Mouse (Mus musculus) kidney, embryonic 15.5 days (tissue): Measurements from ENCODE around the gene Kcnj10. TPM values are rescaled to one million over a fixed set of nuclear protein-coding genes. Genes with fewer than 3 reads are reported as not detected.

Experiments used
- ATAC-seq: fragments of 200-750 bp; cut with Nextera tagmentation; replicated peaks from 2 replicates; pipeline ENCODE4 v1.8.0; 2017; ENCODE audit warnings: moderate TSS enrichment; ENCODE audit not compliant: low FRiP score
- H3K27ac ChIP-seq: fragments of 300-500 bp; sonication (generic); 2 replicates; pipeline ENCODE4 v1.5.1; 2015; ENCODE audit warnings: mild to moderate bottlenecking, inconsistent platforms
- H3K27me3 ChIP-seq: fragments of 300-500 bp; sonication (generic); 2 replicates; pipeline ENCODE4 v1.6.1; 2015; ENCODE audit warnings: inconsistent platforms
- H3K36me3 ChIP-seq: fragments of 300-500 bp; sonication (generic); 2 replicates; pipeline ENCODE4 v1.6.1; 2015; ENCODE audit warnings: inconsistent platforms
- H3K4me1 ChIP-seq: fragments of 300-500 bp; sonication (generic); 2 replicates; pipeline ENCODE4 v1.6.1; 2015; ENCODE audit warnings: inconsistent platforms
- H3K4me2 ChIP-seq: fragments of 300-500 bp; sonication (generic); 2 replicates; pipeline ENCODE4 v1.6.1; 2015; ENCODE audit warnings: moderate library complexity, mild to moderate bottlenecking, inconsistent platforms
- H3K4me3 ChIP-seq: fragments of 300-500 bp; sonication (generic); replicated peaks from 2 replicates; pipeline ENCODE4 v1.5.1; 2015; ENCODE audit warnings: mild to moderate bottlenecking, inconsistent platforms
- H3K9ac ChIP-seq: fragments of 300-500 bp; sonication (generic); 2 replicates; pipeline ENCODE4 v1.6.1; 2015; ENCODE audit warnings: mild to moderate bottlenecking, inconsistent platforms
- H3K9me3 ChIP-seq: fragments of 300-500 bp; sonication (generic); replicated peaks from 2 replicates; pipeline ENCODE4 v1.6.1; 2016; ENCODE audit warnings: inconsistent platforms
- WGBS: fragments of 180-500 bp; shearing (Covaris S2); methylation state at CpG from one replicate; pipeline ENCODE4 v1.1.7; 2015; ENCODE audit warnings: mixed read lengths; 5-methylcytosine and 5-hydroxymethylcytosine counted together
- polyA plus RNA-seq: library from polyadenylated mRNA; unstranded; fragments of >200 nt; fragmentation: Nextera tagmentation; extraction: Ambion mirVana; gene quantifications from 2 replicates; pipeline ENCODE4 v1.2.1, GENCODE M21; 2015

The Kcnj10 gene
- polyA plus RNA-seq, 1 experiment from 2014 or later, result 0.83 TPM

DNA sequence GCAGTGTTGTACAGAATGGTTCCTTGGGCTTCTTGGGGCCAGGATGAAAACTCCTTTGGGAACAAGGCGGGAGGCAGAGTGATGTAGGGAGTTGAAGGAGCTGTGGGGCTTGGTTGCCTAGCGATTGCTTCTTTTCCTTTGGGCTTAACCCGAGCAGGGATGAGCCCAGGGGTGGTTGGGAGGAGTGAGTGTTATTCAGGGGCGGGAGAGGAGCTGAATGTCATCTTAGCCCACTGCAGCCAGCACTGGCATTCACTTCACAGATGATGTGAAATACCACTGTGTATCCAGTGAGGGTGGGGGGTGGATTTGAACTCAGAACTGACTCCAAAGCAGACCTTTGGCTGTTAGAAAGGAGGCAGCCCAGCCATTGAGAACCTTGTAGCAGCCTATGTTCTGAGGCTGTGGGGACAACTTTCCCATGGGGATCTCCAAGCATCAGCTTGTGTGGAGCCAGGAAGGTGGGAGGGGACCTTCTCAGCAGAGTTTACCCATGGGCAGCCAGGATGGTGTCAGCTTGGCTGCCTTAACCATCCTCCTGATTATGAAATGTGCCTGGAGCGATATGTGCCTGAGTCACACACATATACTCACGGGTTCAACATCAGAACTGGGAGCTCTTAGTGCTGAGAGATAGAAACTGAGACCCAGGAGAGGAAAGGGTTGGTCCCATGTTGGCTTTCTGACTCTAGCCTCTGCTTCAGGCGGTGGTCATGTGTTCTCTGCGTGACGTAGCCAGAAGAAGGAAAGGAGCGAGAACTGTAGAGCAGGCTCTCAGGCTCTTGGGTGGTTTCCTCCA lies 27.2 kb upstream of the Kcnj10 start:
- Histone ChIP-seq H3K9ac (no peak overlapping the region), H3K4me3 (peak overlapping the region; percentile 68), H3K4me2 (peak overlapping the region; percentile 96), H3K27me3 (no peaks in the 10 kb centered on the region), H3K36me3 (peaks cover 16% of the 10 kb centered on the region), H3K4me1 (peaks cover 51% of the 10 kb centered on the region), H3K9me3 (no peaks in the 10 kb centered on the region), H3K27ac (no peak overlapping the region)
- no peak for ATAC-seq
- WGBS, result 75% methylated on average over 10 of the region's 10 CpGs

DNA sequence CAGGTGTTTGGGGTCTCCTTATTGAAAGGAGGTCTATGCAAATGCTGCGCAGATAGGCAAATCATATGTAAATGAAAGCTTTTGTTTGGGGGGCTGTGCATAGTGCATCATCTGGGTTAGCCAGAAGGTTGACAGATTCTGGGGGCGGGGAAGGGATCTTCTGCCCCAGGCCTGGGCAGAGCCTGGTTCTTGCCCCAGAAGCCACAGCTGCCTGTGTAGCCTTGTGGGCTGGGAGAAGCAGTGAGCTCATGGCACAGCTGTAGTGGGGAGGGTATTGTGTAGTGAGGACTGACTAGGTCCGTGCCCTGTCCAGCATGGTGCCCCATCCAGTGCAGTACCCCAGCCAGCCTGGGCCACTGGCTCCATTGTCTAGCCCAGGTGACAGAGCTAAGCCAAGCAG lies 26.1 kb upstream of the Kcnj10 start:
- WGBS, result 74% methylated on average over 3 of the region's 3 CpGs
- Histone ChIP-seq H3K9me3 (no peaks in the 10 kb centered on the region), H3K4me2 (no peak overlapping the region), H3K27ac (no peak overlapping the region), H3K4me3 (no peak overlapping the region), H3K4me1 (peaks cover 51% of the 10 kb centered on the region), H3K27me3 (no peaks in the 10 kb centered on the region), H3K9ac (no peak overlapping the region), H3K36me3 (peaks cover 24% of the 10 kb centered on the region)
- no peak for ATAC-seq

DNA sequence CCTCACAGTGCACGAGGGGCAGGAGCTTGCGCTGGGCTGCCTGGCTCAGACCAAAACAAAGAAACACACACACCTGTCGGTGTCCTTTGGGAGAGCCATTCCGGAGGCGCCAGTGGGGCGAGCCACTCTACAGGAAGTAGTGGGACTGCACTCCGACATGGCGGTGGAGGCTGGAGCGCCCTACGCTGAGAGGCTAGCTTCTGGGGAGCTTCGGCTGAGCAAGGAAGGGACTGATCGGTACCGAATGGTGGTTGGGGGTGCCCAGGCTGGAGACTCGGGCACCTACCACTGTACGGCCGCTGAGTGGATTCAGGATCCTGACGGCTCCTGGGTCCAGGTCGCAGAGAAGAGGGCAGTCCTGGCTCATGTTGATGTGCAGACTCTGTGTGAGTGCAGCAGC lies 23.6 kb upstream of the Kcnj10 start:
- no peak overlapping the region for H3K9ac ChIP-seq
- H3K4me2 ChIP-seq, result no peak overlapping the region
- H3K4me3 ChIP-seq, result no peak overlapping the region
- no peak overlapping the region for H3K27ac ChIP-seq
- H3K36me3 ChIP-seq, result peaks cover 40% of the 10 kb centered on the region
- no peaks in the 10 kb centered on the region for H3K9me3 ChIP-seq
- H3K27me3 ChIP-seq, result no peaks in the 10 kb centered on the region
- no peak for ATAC-seq
- 64% methylated on average over 18 of the region's 18 CpGs for WGBS
- peaks cover 36% of the 10 kb centered on the region for H3K4me1 ChIP-seq

DNA sequence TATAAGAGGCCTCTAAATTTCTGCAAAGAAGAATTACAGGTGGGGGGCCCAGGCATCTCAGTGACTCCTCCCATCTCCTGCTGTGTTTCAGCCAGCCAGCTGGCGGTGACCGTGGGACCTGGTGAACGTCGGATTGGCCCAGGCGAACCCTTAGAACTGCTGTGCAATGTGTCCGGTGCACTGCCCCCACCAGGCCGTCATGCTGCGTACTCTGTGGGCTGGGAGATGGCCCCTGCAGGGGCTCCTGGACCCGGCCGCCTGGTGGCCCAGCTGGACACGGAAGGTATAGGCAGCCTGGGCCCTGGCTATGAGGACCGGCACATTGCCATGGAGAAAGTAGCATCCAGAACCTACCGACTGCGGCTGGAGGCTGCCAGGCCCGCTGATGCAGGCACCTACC lies 23.1 kb upstream of the Kcnj10 start:
- H3K4me3 ChIP-seq, result no peak overlapping the region
- H3K4me1 ChIP-seq, result peaks cover 32% of the 10 kb centered on the region
- no peaks in the 10 kb centered on the region for H3K27me3 ChIP-seq
- H3K4me2 ChIP-seq, result no peak overlapping the region
- peaks cover 40% of the 10 kb centered on the region for H3K36me3 ChIP-seq
- WGBS, result 76% methylated on average over 15 of the region's 15 CpGs
- H3K27ac ChIP-seq, result no peak overlapping the region
- H3K9me3 ChIP-seq, result no peaks in the 10 kb centered on the region
- no peak overlapping the region for H3K9ac ChIP-seq
- ATAC-seq, result no peak

DNA sequence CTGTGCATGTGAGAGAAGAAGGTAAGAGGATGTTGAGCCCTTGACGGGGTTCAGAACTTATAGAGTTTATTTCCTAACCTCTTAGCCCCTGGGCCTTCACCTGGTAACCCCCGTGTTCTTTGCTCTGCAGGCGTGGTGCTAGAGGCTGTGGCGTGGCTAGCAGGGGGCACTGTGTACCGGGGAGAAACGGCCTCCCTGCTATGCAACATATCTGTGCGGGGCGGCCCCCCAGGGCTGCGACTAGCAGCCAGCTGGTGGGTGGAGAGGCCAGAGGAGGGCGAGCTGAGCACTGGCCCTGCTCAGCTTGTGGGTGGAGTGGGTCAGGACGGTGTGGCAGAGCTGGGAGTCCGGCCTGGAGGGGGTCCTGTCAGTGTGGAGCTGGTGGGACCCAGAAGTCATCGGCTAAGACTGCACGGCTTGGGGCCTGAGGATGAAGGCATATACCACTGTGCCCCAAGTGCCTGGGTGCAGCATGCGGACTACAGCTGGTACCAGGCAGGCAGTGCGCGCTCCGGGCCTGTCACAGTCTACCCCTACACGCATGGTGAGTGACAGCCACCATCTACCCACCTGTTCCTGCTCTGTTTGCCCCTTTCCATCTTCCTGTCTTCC lies 22.5 kb upstream of the Kcnj10 start:
- 85% methylated on average over 19 of the region's 19 CpGs for WGBS
- H3K27me3 ChIP-seq, result no peaks in the 10 kb centered on the region
- no peak for ATAC-seq
- no peak overlapping the region for H3K9ac ChIP-seq
- H3K27ac ChIP-seq, result no peak overlapping the region
- H3K4me2 ChIP-seq, result no peak overlapping the region
- H3K36me3 ChIP-seq, result peaks cover 40% of the 10 kb centered on the region
- peaks cover 26% of the 10 kb centered on the region for H3K4me1 ChIP-seq
- H3K9me3 ChIP-seq, result no peaks in the 10 kb centered on the region
- H3K4me3 ChIP-seq, result no peak overlapping the region

DNA sequence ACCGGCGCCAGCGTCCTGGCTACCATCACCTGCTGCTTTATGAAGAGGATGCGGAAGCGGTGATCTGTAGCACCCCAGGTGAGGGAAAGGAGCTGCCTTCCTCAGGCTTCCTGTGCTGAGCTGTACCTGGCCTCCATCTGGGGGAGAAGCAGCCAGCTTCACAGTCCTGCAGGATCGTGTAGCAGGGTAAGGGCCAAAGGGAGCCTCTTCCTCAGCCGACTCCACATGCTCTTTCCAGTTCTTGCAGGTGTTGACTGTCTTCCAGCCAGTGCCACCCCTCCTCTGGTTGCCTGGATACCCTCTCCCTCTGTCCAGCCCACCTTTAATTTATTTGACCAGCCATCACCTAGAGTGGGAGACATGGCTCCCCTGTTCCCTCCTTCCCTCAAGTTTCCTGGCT lies 21.7 kb upstream of the Kcnj10 start:
- Histone ChIP-seq H3K9ac (no peak overlapping the region), H3K36me3 (peaks cover 40% of the 10 kb centered on the region), H3K27ac (no peak overlapping the region), H3K4me2 (no peak overlapping the region), H3K4me1 (peaks cover 21% of the 10 kb centered on the region), H3K4me3 (no peak overlapping the region), H3K27me3 (no peaks in the 10 kb centered on the region), H3K9me3 (no peaks in the 10 kb centered on the region)
- ATAC-seq, result no peak
- 66% methylated on average over 7 of the region's 7 CpGs for WGBS

DNA sequence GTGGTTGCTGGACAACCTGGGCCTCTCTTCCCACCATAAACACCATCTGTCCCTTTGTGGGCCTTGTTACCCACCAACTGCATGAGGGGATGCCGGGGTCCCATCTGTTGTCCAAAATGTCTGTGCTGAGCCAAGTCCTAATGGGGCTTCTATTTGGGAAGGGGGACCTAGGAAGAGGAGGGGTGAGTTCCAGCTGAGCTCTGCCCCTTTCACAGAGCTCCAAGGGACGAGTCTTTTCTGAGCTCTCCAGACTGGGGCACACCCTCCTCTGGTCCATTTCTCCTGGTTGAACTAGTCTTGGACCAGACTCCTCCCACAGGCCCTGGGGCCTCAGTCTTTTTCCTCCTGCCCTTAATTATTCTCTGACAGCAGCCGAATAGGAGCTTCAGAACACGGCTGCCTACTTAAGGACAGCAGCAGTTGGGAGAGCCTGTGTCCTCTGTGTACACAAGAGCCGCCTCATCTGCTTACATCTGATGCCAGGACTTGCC lies 21.0 kb upstream of the Kcnj10 start:
- no peak for ATAC-seq
- H3K36me3 ChIP-seq, result peaks cover 40% of the 10 kb centered on the region
- 11% methylated on average over 5 of the region's 5 CpGs for WGBS
- H3K27me3 ChIP-seq, result peaks cover 2% of the 10 kb centered on the region; the same call in 1 of the 2 replicates
- H3K4me1 ChIP-seq, result peaks cover 21% of the 10 kb centered on the region
- H3K27ac ChIP-seq, result no peak overlapping the region
- no peaks in the 10 kb centered on the region for H3K9me3 ChIP-seq
- H3K9ac ChIP-seq, result no peak overlapping the region
- no peak overlapping the region for H3K4me3 ChIP-seq
- H3K4me2 ChIP-seq, result no peak overlapping the region

DNA sequence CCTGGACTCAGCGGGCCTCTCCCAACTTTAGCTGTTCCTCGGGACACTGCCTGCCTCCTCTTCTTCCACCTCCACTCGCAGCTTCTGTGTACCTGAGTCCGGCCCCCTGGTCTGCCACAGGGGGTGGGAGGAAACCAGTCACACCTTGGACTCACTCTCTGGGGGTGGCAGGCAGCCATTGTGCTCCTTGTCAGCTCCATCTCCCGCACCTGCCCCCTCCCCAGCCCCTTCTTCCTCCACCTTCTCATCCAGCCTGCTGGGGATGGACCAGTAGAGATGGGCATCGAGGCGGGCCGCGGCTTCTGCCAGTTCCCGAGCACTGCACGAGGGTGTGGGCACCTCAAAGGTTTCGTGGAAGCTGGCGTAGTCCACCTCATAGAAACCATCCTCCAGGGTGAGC lies 18.3 kb upstream of the Kcnj10 start:
- H3K27me3 ChIP-seq, result peaks cover 29% of the 10 kb centered on the region
- H3K27ac ChIP-seq, result no peak overlapping the region
- no peak overlapping the region for H3K4me2 ChIP-seq
- H3K9me3 ChIP-seq, result no peaks in the 10 kb centered on the region
- H3K36me3 ChIP-seq, result peaks cover 34% of the 10 kb centered on the region
- H3K9ac ChIP-seq, result no peak overlapping the region
- H3K4me3 ChIP-seq, result no peak overlapping the region
- 73% methylated on average over 13 of the region's 13 CpGs for WGBS
- ATAC-seq, result no peak
- peaks cover 26% of the 10 kb centered on the region for H3K4me1 ChIP-seq

DNA sequence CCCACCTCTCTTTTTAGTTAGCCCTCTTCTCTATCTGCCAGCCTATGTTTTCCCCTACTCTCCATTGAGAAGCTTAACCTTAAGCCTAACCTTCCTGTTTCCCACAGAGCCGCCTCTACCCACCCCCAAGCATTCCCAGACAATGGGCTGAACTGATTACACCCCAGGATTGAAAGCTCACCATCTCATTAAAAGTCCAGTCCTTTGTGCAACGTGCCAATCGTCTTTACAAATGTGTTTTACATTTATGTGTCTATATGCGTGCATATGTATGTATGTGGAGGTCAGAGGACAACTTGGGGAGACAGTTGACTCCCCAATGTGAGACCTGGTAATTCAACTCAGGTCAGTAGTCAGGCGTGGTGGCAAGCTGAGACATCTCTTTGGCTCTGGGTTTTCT lies 17.7 kb upstream of the Kcnj10 start:
- H3K4me3 ChIP-seq, result no peak overlapping the region
- H3K36me3 ChIP-seq, result peaks cover 29% of the 10 kb centered on the region
- peaks cover 35% of the 10 kb centered on the region for H3K27me3 ChIP-seq
- no peak for ATAC-seq
- H3K9ac ChIP-seq, result no peak overlapping the region
- no peaks in the 10 kb centered on the region for H3K9me3 ChIP-seq
- H3K4me2 ChIP-seq, result no peak overlapping the region
- no peak overlapping the region for H3K27ac ChIP-seq
- WGBS, result 51% methylated on average over 5 of the region's 5 CpGs
- H3K4me1 ChIP-seq, result peaks cover 23% of the 10 kb centered on the region

DNA sequence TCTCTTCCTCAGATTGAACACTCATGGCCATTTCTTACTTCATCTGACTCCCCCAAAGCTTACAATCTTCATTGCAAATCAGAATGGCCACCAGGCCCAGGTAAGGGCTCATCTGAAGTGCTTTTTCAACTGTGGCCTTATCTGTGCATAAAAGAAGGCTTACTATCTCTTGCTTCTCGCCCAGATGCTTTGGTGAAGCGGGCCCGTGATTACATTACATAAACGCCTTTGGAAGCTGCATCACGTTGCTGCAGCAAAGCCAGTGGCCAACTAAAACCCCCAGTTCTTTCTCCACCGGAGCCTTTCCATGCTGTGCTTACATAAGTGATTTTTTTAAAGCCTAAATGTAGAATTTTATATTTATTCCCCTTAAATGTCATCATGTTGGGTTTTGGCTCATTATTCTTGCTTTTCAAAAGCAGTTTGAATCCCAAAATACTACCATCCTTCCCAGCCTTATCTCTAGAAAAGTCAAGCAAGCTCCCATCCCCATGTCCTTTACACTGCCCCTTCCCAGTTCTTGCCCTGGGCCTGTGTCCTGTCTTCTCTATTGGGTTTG lies 17.1 kb upstream of the Kcnj10 start:
- no peak for ATAC-seq
- H3K27me3 ChIP-seq, result peaks cover 41% of the 10 kb centered on the region
- no peak overlapping the region for H3K9ac ChIP-seq
- H3K27ac ChIP-seq, result no peak overlapping the region
- H3K9me3 ChIP-seq, result no peaks in the 10 kb centered on the region
- no peak overlapping the region for H3K4me2 ChIP-seq
- peaks cover 24% of the 10 kb centered on the region for H3K36me3 ChIP-seq
- peaks cover 23% of the 10 kb centered on the region for H3K4me1 ChIP-seq
- 74% methylated on average over 6 of the region's 6 CpGs for WGBS
- no peak overlapping the region for H3K4me3 ChIP-seq

DNA sequence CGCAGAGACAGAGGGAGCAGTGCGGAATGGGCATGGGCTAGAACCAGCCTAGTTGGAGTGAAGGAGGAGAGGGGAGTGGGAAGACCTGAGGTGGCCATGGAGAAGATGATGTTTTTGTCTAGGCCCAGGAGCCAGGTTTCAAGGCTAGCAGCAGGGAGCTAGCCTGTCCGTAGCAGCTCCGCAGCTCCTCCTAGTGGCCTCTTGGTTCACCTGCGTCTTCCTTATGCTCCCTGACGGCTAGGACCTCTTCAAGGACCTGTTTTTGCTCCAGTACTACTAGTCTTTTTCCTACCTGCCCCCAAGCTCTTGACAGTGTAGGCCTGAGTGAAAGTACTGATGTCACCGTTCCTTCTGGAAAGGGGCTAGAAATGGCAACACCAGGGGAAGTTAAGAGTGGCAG lies 16.3 kb upstream of the Kcnj10 start:
- WGBS, result 12% methylated on average over 7 of the region's 7 CpGs
- Histone ChIP-seq H3K9ac (no peak overlapping the region), H3K4me2 (no peak overlapping the region), H3K27me3 (peaks cover 49% of the 10 kb centered on the region), H3K4me1 (peaks cover 18% of the 10 kb centered on the region), H3K27ac (no peak overlapping the region), H3K9me3 (no peaks in the 10 kb centered on the region), H3K4me3 (no peak overlapping the region), H3K36me3 (peaks cover 18% of the 10 kb centered on the region)
- ATAC-seq, result peak; percentile 57
